Mouse (Mus musculus) gastrocnemius, adult 8-10 months (tissue): ENCODE measurements around the gene Slco3a1. TPM values are rescaled to one million over a fixed set of nuclear protein-coding genes. Genes with fewer than 3 reads are reported as not detected.
A peak's percentile ranks its signal among the peaks of the same experiment; 100 is the strongest.

Experiments used
- DNase-seq, 2 experiments: peaks; one replicate each; pipeline ENCODE4 v3.0.0; 2022; ENCODE audit warnings: low spot score in 2 of 2
- total RNA-seq, 4 experiments: library from RNA; stranded (reverse); gene quantifications; 2 replicates each; pipeline ENCODE4 v1.2.4; 2022

Slco3a1 gene
- total RNA-seq, 4 experiments from 2014 or later: 64.6 to 75.6 (median 69.4) TPM

- no peak for DNase-seq
Observed at GRCm38 (mm10) chr7:74488141-74488540, 66.4 kb downstream of the Slco3a1 start.

DNA sequence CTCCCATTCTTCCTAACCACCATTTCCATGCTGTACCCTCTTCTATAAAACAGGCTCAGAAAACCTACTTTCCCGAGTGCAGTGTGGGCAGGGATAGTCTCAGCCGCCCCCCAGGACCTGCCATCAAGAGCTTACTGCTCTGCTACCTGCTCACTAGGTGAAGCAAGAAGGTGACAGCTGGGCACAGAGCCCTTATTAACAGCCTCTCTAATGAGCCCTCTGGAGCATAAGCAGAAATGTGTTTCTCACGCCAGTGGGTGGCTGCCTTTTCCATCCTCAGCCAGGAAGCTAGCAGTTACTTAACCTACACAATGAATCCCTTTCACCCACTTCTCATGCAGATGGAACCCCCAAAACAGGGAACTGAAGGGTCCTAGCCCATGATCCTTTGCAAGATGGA, 66.9 kb downstream of the Slco3a1 start:
- DNase-seq: no peak

DNA sequence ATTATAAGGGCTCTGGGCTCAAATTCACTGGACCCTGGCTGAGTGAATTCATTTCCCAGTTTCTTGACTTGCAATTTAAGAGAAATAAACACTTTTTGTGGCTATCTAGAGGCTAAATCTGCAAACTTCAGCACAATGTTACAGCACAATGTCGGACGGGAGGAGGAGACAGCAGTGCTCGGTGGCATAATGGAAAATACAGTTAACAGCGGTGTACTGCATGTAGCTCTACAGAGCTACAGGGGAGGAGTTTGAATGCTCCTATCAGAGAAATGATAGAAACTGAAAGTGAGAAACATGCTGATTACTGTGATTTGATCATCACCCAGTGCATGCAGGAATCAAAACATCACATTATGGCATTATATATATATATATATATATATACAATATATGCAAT, 68.5 kb downstream of the Slco3a1 start:
- DNase-seq: no peak

- no peak for DNase-seq
Observed at GRCm38 (mm10) chr7:74485669-74486068, 68.9 kb downstream of the Slco3a1 start.

GRCm38 (mm10) chr7:74484024-74484385, 70.6 kb downstream of the Slco3a1 start:
- no peak for DNase-seq

- no peak for DNase-seq
Observed at GRCm38 (mm10) chr7:74483294-74484023, 71.1 kb downstream of the Slco3a1 start.

- no peak for DNase-seq
Observed at GRCm38 (mm10) chr7:74471740-74472139, 82.8 kb downstream of the Slco3a1 start.

DNA sequence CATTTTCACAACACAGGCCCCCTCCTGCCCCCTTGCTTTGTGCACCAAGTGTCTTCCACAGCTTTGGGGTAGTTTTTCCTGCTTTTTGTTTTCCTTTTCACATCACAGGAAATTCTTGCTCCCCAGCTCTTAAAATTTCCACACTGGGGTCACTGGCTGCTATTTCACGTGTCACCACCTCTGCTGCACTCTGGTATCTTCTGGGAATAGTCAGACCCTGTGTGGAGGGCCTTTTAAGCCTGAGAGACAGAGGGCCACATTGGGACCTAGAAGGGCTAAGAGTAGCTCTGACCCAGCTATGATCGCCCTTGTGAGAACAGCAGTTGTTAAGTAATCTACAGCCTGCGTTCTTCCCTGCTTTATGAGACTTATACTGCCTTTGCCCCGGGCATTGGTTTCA, 87.7 kb downstream of the Slco3a1 start:
- DNase-seq: no peak

- peak in 1 of 2 experiments; percentile 5 for DNase-seq
Observed at GRCm38 (mm10) chr7:74464638-74465037, 89.9 kb downstream of the Slco3a1 start.

- no peak for DNase-seq
Observed at GRCm38 (mm10) chr7:74462451-74462850, 92.1 kb downstream of the Slco3a1 start.

GRCm38 (mm10) chr7:74461736-74462135, 92.8 kb downstream of the Slco3a1 start:
- no peak for DNase-seq

DNA sequence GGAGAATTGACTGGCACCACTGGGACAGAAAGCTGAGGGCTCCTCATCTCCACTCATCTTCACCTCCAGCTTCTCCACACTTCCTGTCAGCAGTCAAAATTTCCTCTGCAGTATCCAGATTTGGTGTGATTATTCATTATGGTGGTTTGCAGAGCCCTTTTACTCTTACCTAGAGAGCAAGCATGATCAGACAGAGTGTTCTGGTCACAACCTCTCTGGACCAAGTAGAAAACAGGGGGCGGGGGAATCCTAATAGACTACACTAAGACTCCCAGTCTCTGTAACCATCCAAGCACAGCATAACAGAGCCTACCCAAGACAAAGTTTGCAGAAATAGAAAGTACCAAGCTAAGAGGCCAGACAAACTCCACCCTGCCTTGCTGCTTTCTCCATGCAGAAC, 93.4 kb downstream of the Slco3a1 start:
- DNase-seq: no peak

DNA sequence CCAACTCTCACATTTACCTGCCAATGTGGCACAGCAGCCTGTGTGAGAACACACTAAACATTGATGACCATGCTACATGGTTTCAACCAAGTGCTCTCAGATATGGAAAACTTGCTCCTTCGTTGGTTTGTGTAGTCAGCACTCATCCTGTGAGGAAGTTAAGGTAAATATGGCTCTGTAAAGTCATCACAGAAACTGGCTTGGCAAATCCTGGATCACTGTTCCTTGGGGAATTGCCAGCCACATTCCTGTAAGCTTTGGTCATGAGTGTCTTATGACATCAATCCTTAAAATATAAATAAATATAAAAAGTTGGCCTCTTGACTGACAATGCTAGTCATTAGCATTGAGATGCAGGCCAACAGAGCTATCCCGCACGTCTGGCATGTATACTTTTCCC, 94.8 kb downstream of the Slco3a1 start:
- peak in 1 of 2 experiments; percentile 8 for DNase-seq

DNA sequence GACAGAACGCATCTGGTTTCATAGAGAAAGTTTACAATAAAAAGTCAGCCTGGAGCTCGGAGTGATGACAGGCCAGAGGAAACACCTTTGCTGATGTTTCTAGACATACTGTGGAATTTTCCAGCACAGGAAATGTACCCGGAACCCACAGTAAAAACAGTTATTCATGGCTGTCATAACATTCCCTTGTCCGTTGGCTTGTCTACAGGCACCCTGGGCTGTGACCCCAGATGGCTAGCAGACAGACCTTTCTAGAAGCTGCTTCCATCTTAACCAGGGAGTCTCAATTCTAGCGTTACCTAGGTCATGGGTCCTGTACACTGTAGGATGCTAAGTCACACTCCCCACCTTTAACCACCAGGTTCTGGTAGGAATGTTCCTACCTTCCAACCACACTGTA, 95.3 kb downstream of the Slco3a1 start:
- DNase-seq: no peak

- DNase-seq: peak; percentile 25 to 49
Observed at GRCm38 (mm10) chr7:74458475-74459221, 95.9 kb downstream of the Slco3a1 start.

GRCm38 (mm10) chr7:74457347-74457975, 97.1 kb downstream of the Slco3a1 start:
- DNase-seq: peak in 1 of 2 experiments; percentile 50

DNA sequence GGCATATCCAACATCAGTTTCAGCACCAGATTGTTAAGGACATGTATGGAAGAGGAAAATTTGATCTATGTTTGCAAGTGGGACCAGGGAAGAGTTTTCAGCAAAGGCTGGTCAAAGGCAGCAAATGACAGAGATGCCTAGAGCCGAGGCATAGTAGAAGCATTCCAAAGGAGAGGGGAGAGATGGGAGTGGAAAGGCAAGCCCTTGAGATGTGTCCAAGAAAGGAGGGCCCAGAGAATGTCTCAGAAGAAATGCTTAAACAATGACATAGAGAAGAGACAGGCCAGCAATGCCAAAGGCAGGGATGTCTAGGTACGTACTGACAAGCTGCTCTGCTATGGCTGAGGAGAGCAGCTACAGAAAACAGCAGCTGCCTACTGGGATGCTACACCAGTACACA, 97.8 kb downstream of the Slco3a1 start:
- DNase-seq: no peak

DNA sequence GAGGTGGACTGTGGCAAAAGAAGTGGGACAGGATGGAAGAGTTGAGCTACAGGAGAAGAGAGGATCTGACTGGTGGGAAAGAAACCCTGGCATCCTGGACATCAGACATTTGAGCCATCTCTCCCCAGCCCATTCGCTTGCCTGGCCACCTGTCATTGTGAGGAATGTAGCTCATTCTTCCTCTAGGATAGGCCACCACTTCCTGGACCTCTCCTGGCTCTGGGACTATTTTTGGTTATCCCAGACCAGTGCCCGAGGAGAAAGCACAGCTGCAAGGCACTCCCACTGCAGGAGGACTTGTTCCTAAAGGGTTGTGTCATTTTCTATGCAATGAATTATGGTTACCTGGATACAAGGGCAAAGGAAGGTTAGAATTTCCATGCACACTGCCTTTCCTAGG, 103.5 kb downstream of the Slco3a1 start:
- DNase-seq: no peak

GRCm38 (mm10) chr7:74449802-74450201, 104.8 kb downstream of the Slco3a1 start:
- DNase-seq: no peak

GRCm38 (mm10) chr7:74447781-74448180, 106.8 kb downstream of the Slco3a1 start:
- no peak for DNase-seq

GRCm38 (mm10) chr7:74445148-74445547, 109.4 kb downstream of the Slco3a1 start:
- no peak for DNase-seq

DNA sequence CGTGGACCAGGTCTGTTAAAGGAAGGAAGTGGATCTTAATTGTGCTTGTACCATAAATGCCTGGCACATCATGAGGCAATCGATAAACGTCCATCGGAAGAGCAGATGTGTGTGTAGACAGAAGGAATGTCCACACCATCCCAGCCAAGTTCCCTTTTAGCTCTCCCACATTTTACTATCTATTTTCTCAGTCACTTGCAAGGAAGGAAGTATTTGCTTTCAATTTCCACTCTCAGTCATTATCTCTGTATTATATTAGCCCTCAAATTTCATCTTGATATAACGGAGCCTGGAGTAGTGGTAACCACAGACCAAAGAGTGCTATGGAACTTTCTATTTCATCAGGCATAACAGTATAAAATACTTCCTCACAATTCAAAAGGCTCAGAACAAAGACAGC, 112.2 kb downstream of the Slco3a1 start:
- DNase-seq: no peak
